Mouse (Mus musculus) cerebellum, adult 9-11 months (tissue): Measurements from ENCODE around the gene Arpc4.
A peak's percentile ranks its signal among the peaks of the same experiment; 100 is the strongest.
"Not testable (repeated sequence)": the region's sequence is repeated elsewhere in the genome, so short reads cannot be mapped to it uniquely, and the experiment has no call there.

ENCODE experiments used
- DNase-seq: peaks from one replicate; pipeline ENCODE4 v3.0.0; 2022

Gene Arpc4

GRCm38 (mm10) chr6:113377496-113378385 is at the start of gene Arpc4, which contains the start of gene Tada3:
TSS of gene Arpc4 (plus strand) at chr6:113378115.
TSS of gene Tada3 (minus strand) at chr6:113377883.
- peak; percentile 93 for DNase-seq

GRCm38 (mm10) chr6:113329396-113329795 is 48.5 kb upstream of the Arpc4 start:
- DNase-seq = no peak

GRCm38 (mm10) chr6:113330547-113330946 is 47.4 kb upstream of the Arpc4 start:
- no peak for DNase-seq

GRCm38 (mm10) chr6:113331721-113332120 is 46.2 kb upstream of the Arpc4 start:
- DNase-seq = no peak

GRCm38 (mm10) chr6:113332734-113333133 is 45.2 kb upstream of the Arpc4 start:
- DNase-seq = not testable (repeated sequence)

- no peak for DNase-seq
Measured at GRCm38 (mm10) chr6:113333137-113333950, 44.6 kb upstream of the Arpc4 start.

- DNase-seq = no peak
Measured at GRCm38 (mm10) chr6:113334216-113334615, 43.7 kb upstream of the Arpc4 start.

- DNase-seq = no peak
Measured at GRCm38 (mm10) chr6:113336852-113337620, 40.9 kb upstream of the Arpc4 start.

GRCm38 (mm10) chr6:113341574-113341973 is 36.3 kb upstream of the Arpc4 start:
- peak; percentile 17 for DNase-seq

GRCm38 (mm10) chr6:113342297-113342696 is 35.6 kb upstream of the Arpc4 start:
- DNase-seq = peak; percentile 12

GRCm38 (mm10) chr6:113343177-113344092 is 34.5 kb upstream of the Arpc4 start, which contains the start of gene Camk1:
TSS of gene Camk1 (minus strand) at chr6:113343984.
- peak; percentile 87 for DNase-seq

- peak; percentile 68 for DNase-seq
Measured at GRCm38 (mm10) chr6:113344321-113344720, 33.6 kb upstream of the Arpc4 start.

GRCm38 (mm10) chr6:113346897-113347296 is 31.0 kb upstream of the Arpc4 start:
- no peak for DNase-seq

GRCm38 (mm10) chr6:113350538-113350937 is 27.4 kb upstream of the Arpc4 start:
- no peak for DNase-seq

GRCm38 (mm10) chr6:113351161-113351560 is 26.8 kb upstream of the Arpc4 start:
- no peak for DNase-seq

- no peak for DNase-seq
Measured at GRCm38 (mm10) chr6:113351653-113352052, 26.3 kb upstream of the Arpc4 start.

GRCm38 (mm10) chr6:113352820-113353219 is 25.1 kb upstream of the Arpc4 start:
- DNase-seq = no peak

- no peak for DNase-seq
Measured at GRCm38 (mm10) chr6:113353696-113354095, 24.2 kb upstream of the Arpc4 start.

GRCm38 (mm10) chr6:113361476-113361875 is 16.4 kb upstream of the Arpc4 start:
- DNase-seq = no peak

GRCm38 (mm10) chr6:113362241-113362640 is 15.7 kb upstream of the Arpc4 start:
- DNase-seq = no peak

- DNase-seq = no peak
Measured at GRCm38 (mm10) chr6:113364518-113365135, 13.3 kb upstream of the Arpc4 start.
